Mouse (Mus musculus): Measurements from ENCODE around the gene Fgf22. TPM values are rescaled to one million over a fixed set of nuclear protein-coding genes. Genes with fewer than 3 reads are reported as not detected.
A peak's percentile ranks its signal among the peaks of the same experiment; 100 is the strongest.

Fgf22 gene
- 0.12 and 0.14 TPM in 2 replicates for polyA plus RNA-seq (2015; fragmentation: Nextera tagmentation; extraction: Ambion mirVana)

DNA sequence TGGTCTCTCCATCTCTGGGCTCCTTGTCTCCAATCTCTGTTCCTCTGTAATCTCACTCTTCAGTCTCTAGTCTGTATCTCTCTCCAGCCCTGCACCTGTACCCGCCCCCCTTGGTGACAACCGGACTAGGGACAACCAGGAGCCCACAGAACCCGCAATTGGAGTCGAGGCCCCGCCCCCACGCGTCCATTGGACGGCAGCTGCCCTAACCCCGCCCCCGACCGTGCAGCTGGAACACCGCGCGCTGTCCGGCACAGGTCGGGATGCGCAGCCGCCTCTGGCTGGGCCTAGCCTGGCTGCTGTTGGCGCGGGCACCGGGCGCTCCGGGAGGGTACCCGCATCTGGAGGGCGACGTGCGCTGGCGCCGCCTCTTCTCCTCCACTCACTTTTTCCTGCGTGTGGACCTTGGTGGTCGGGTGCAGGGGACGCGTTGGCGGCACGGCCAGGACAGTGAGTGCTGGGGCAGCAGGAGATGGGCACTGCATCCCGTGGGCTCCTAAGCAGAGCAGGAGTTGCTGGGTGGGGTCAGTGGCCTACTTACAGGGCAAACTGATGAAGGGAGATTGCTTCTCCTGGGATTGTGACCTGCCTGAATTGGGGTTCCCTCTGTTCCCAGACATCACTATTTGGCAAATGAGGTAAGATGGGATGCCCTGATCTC is at the start of gene Fgf22:
Gene Fgf22 (plus strand): TSS at position 221 of the 661 bp plus-strand sequence.
- peaks cover 10% of the 10 kb centered on the region; the same call in 1 of the 2 replicates for H3K4me1 ChIP-seq
- no peaks in the 10 kb centered on the region for H3K9me3 ChIP-seq (replicated peaks)
- under 1% methylated on average over 36 of the region's 36 CpGs for WGBS
- peak; percentile 91 for ATAC-seq (replicated peaks; ENCODE audit: low FRiP score)
- peak within 1 kb of the TSS; percentile 17 for H3K9ac ChIP-seq
- peak within 1 kb of the TSS; percentile 36 for H3K4me3 ChIP-seq (replicated peaks)
- H3K4me2 ChIP-seq = peak within 1 kb of the TSS; percentile 76
- no peak within 1 kb of the TSS for H3K27ac ChIP-seq
- peaks cover 41% of the 10 kb centered on the region for H3K36me3 ChIP-seq
- H3K27me3 ChIP-seq = no peaks in the 10 kb centered on the region

DNA sequence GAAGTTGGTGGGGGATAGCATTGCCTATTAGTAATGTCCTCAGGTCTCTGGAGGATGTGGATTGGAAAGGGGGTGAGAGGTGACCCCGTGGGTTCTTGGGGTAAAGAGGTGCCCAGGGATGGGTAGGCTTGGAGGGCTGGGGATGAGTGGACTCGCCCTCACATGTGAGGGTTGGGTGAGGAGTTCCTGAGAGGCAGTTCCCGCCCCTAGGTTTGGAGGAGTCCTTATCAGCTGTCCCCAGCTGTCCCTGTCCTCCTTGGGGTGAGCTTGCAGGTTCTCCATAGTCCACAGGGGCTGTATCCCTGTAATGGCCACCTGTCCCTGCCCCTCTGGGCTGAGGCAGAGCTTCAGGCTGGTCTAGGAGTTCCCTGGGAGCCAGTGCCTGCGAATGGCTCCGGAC is 48.9 kb upstream of the Fgf22 start:
- Histone ChIP-seq H3K36me3 (peaks cover 45% of the 10 kb centered on the region), H3K4me3 (replicated peaks) (peak overlapping the region; percentile 82), H3K27me3 (no peaks in the 10 kb centered on the region), H3K4me1 (peaks cover 47% of the 10 kb centered on the region), H3K9me3 (replicated peaks) (no peaks in the 10 kb centered on the region), H3K4me2 (peak overlapping the region; percentile 86), H3K27ac (no peak overlapping the region), H3K9ac (peak overlapping the region; percentile 91; the same call in 1 of the 2 replicates)
- WGBS = 89% methylated on average over 5 of the region's 5 CpGs
- ATAC-seq (replicated peaks; ENCODE audit: low FRiP score) = no peak

DNA sequence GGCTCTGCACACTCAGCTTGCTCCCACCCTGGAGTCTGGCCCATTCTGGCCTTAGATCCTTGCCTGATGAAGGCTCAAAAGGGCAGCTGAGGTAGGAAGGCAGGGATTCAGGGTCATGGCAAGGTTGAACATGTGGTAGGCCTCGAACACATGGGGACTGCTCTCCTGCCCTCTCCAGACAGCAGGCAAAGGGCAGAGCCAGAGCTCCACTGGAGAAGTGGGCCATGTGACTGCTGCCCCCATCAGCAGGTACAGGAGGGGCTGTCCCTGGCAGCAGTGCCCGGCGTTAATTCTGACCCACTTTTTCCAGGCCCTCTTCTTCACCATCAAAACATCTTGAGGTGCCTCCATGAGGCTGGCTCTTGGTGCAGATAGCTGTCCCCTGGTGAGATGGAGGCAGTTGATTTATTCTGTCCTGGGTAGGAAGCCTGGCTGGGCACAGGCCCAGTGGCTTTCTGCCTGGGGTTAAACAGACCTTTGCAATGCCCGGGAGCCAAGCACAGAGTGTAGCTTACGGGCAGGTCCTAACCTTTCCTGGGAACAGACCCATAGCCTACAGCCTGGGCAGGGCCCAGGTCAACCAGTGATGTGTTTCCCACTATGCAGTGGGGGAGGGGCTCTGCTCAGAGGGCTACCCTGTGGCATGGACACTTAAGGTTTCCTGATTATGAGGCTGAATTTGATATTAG is 48.3 kb upstream of the Fgf22 start:
- ATAC-seq (replicated peaks; ENCODE audit: low FRiP score) = no peak
- Histone ChIP-seq H3K27me3 (no peaks in the 10 kb centered on the region), H3K9me3 (replicated peaks) (no peaks in the 10 kb centered on the region), H3K27ac (no peak overlapping the region), H3K9ac (peak overlapping the region; percentile 91; the same call in 1 of the 2 replicates), H3K36me3 (peaks cover 51% of the 10 kb centered on the region), H3K4me3 (replicated peaks) (peak overlapping the region; percentile 82), H3K4me2 (peak overlapping the region; percentile 86), H3K4me1 (peaks cover 41% of the 10 kb centered on the region)
- 71% methylated on average over 5 of the region's 5 CpGs for whole genome bisulfite sequencing

DNA sequence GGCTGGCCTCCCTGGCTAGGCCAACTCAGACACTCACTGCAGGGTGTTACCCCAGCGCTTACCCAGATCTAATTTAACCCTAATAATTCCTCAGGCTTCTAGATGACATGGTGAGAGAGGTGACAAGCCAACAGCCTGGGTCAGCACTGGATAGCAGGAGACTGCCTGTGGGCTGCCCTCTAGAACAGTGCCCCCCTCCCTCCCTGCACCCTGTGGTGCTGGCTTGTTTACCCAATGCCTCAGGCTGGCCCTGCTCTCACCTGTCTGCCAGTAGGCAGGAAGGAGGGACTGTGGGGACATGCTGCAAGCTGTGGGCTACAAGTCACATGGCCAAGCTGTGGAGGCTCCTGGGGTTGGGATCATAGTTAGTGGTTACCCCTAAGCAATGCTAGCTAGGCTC is 47.7 kb upstream of the Fgf22 start:
- Histone ChIP-seq H3K4me3 (replicated peaks) (no peak overlapping the region), H3K4me2 (no peak overlapping the region)
- ATAC-seq (replicated peaks; ENCODE audit: low FRiP score) = no peak

DNA sequence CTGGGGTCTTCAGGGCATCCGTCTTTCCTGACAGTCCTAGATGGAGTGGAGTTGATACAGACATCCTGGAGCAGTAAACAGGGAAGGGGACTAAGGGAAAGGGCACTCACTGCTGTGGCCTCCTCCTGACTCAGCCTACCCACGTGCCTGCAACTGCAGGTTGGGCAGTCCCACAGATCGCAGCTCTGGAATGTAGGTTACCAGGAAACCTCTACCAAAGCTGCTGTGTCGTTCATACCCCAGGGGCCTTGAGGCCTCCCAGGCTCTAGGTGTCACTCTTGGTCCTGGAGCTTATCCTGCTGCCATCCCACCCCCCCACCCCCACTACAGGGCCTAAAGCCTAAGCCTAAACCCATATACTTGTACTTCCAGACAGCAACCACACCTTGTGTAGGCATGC is 47.1 kb upstream of the Fgf22 start:
- H3K27ac ChIP-seq = no peak overlapping the region

More for the DNA sequence above, 47.7 kb upstream of the Fgf22 start:
- 90% methylated on average over 1 of the region's 1 CpGs for WGBS
- Histone ChIP-seq H3K27ac (no peak overlapping the region), H3K9ac (0 out of 2 replicates have a peak overlapping the region, but pooled peaks have one; percentile 11), H3K9me3 (replicated peaks) (no peaks in the 10 kb centered on the region), H3K36me3 (peaks cover 57% of the 10 kb centered on the region), H3K27me3 (no peaks in the 10 kb centered on the region), H3K4me1 (peaks cover 39% of the 10 kb centered on the region)

DNA sequence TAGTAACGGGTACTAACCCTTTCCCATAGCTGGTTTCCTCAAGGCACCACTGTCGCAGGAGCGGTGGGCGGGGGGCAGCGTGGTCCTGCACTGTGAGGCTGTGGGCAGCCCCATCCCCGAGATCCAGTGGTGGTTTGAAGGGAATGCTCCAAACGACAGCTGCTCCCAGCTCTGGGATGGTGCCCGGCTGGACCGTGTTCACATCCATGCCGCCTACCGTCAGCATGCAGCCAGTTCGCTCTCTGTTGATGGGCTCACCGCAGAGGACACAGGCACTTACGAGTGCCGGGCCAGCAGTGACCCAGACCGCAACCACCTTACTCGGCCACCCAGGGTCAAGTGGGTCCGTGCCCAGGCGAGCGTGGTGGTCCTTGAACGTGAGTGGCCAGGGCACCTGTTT is 46.2 kb upstream of the Fgf22 start:
- Histone ChIP-seq H3K27ac (no peak overlapping the region), H3K4me2 (no peak overlapping the region), H3K9ac (no peak overlapping the region), H3K36me3 (peaks cover 58% of the 10 kb centered on the region), H3K4me3 (replicated peaks) (no peak overlapping the region), H3K9me3 (replicated peaks) (no peaks in the 10 kb centered on the region), H3K4me1 (peaks cover 37% of the 10 kb centered on the region), H3K27me3 (no peaks in the 10 kb centered on the region)
- WGBS = 90% methylated on average over 21 of the region's 21 CpGs
- no peak for ATAC-seq (replicated peaks; ENCODE audit: low FRiP score)

More for the DNA sequence above, 47.1 kb upstream of the Fgf22 start:
- Histone ChIP-seq H3K9me3 (replicated peaks) (no peaks in the 10 kb centered on the region), H3K36me3 (peaks cover 58% of the 10 kb centered on the region), H3K4me2 (no peak overlapping the region), H3K4me3 (replicated peaks) (no peak overlapping the region), H3K27me3 (no peaks in the 10 kb centered on the region), H3K9ac (0 out of 2 replicates have a peak overlapping the region, but pooled peaks have one; percentile 11), H3K4me1 (peaks cover 39% of the 10 kb centered on the region)
- WGBS = 68% methylated on average over 4 of the region's 4 CpGs
- no peak for ATAC-seq (replicated peaks; ENCODE audit: low FRiP score)

DNA sequence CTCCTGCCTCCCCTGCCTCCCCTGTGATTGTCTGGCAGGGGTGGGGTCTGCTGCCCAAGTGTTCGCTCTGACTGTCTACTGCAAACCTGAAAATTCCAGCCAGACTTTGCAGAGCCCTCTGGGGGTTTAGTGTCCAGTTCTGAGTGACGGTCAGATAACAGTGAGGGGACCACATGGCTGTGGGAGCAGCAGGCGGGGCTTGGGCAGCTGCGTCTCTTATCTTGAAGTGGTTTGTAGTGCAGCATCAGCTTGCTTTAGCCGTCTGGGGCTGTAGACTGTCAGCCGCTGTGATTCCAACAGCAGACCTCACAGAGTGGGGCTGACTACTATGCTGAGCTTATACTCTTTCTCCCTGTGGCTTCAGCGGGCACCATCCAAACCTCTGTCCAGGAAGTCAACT is 45.6 kb upstream of the Fgf22 start:
- Histone ChIP-seq H3K4me2 (no peak overlapping the region), H3K27me3 (peaks cover 6% of the 10 kb centered on the region; the same call in 1 of the 2 replicates), H3K27ac (no peak overlapping the region), H3K4me3 (replicated peaks) (no peak overlapping the region), H3K9me3 (replicated peaks) (no peaks in the 10 kb centered on the region), H3K9ac (no peak overlapping the region), H3K4me1 (peaks cover 34% of the 10 kb centered on the region), H3K36me3 (peaks cover 58% of the 10 kb centered on the region)
- whole genome bisulfite sequencing = 77% methylated on average over 7 of the region's 7 CpGs
- no peak for ATAC-seq (replicated peaks; ENCODE audit: low FRiP score)

DNA sequence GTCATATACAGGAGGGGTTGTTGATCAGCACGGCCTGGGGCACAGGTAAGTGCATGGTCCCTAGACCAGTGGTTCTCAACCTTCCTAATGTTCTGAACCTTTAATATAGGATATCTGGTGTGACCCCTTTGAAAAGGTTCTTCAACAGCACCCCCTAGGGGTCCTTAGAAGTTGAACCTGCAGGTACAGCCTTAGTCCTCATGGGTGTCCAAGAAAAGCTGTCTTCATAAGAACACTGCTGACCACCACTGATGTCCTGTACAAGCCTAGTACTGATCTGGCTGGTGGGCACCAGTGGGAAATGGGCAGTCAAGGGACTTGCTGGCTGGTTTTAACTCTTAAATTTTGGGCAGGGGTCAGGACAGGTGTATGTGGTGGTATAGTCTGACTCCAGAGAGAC is 42.8 kb upstream of the Fgf22 start:
- 82% methylated on average over 1 of the region's 1 CpGs for WGBS
- no peak overlapping the region for H3K27ac ChIP-seq
- H3K4me3 ChIP-seq (replicated peaks) = no peak overlapping the region
- H3K27me3 ChIP-seq = peaks cover 33% of the 10 kb centered on the region
- no peaks in the 10 kb centered on the region for H3K9me3 ChIP-seq (replicated peaks)
- peaks cover 22% of the 10 kb centered on the region for H3K4me1 ChIP-seq
- no peak overlapping the region for H3K4me2 ChIP-seq
- ATAC-seq (replicated peaks; ENCODE audit: low FRiP score) = peak; percentile 9; the same call in 1 of the 2 replicates
- H3K9ac ChIP-seq = no peak overlapping the region
- peaks cover 49% of the 10 kb centered on the region for H3K36me3 ChIP-seq

DNA sequence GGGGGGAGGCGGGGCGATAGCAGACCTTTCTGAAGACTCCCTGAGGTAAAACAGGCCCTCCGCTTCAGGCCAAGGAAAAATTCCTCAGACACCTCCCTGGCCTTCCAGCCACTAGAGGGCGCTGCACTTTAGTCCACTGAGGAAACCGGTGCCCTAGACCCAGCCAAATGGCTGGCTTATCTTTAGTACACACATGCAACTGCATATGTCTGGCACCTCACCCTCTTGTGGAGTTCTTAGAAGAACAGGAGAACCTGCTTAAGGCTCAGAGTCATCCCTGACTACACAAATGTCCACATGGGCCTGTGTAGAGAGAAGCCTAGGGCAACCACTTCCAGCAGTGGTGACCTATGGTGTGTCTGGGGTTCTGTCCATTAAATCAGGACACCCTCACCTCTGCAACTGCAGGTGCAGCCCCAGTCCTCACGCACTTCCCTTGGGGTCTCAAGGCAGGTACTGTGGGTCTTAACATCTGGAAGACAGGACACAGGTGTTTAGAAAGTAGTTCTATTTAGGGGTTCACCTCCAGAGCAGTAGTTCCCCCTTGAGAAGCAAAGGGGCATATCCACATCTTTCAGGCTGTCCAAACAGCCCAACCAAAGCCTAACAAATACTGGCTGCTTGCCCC is 42.3 kb upstream of the Fgf22 start:
- WGBS = 14% methylated on average over 5 of the region's 6 CpGs
- no peak overlapping the region for H3K4me3 ChIP-seq (replicated peaks)
- no peaks in the 10 kb centered on the region for H3K9me3 ChIP-seq (replicated peaks)
- no peak overlapping the region for H3K27ac ChIP-seq
- peaks cover 22% of the 10 kb centered on the region for H3K4me1 ChIP-seq
- no peak overlapping the region for H3K9ac ChIP-seq
- no peak overlapping the region for H3K4me2 ChIP-seq
- peak; percentile 28; the same call in 1 of the 2 replicates for ATAC-seq (replicated peaks; ENCODE audit: low FRiP score)
- peaks cover 39% of the 10 kb centered on the region for H3K27me3 ChIP-seq
- peaks cover 45% of the 10 kb centered on the region for H3K36me3 ChIP-seq

DNA sequence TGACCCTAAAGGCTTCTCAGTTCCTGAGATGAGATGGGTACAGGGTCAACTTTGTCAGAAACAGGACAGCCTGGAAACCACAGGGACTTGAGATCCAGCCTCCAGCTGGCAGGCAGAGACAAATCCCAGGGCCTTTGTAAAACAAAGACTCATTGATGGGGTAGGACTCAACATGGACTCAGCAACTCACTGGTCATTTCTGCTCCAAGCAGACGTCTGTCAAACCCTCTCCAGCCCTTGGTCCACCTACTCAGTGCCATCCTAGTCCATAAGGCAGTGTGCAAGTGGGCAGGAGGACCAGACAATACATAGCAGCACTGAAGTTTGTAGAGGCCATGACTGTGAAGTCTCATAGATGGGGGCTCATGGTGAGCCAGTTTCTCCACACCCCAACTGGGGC is 41.7 kb upstream of the Fgf22 start:
- Histone ChIP-seq H3K27ac (no peak overlapping the region), H3K36me3 (peaks cover 39% of the 10 kb centered on the region), H3K4me2 (no peak overlapping the region), H3K9me3 (replicated peaks) (no peaks in the 10 kb centered on the region), H3K27me3 (peaks cover 44% of the 10 kb centered on the region), H3K4me3 (replicated peaks) (no peak overlapping the region), H3K9ac (no peak overlapping the region), H3K4me1 (peaks cover 23% of the 10 kb centered on the region)
- ATAC-seq (replicated peaks; ENCODE audit: low FRiP score) = no peak
- WGBS = 40% methylated on average over 1 of the region's 1 CpGs

DNA sequence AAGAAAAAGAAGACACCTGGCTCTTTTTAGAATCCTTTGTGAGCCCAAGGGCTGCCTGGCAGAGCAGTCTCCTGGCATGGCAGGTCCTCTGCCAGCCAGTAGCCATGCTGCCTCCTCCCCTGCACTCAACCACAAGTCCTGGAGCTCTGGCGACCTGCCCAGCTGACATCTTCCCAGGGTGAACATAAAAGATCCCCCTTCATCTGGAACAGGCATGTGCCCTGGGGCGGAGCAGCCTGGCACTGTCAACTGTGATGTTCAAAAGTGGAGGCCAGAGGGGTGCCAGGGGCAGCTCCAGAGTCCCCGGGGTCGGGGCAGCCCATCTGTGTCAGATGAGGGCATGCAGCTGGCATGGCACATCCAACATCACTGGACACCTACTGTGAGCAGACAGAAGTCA is 39.9 kb upstream of the Fgf22 start:
- no peak overlapping the region for H3K27ac ChIP-seq
- no peak overlapping the region for H3K9ac ChIP-seq
- 63% methylated on average over 4 of the region's 4 CpGs for WGBS
- H3K36me3 ChIP-seq = peaks cover 22% of the 10 kb centered on the region
- no peak for ATAC-seq (replicated peaks; ENCODE audit: low FRiP score)
- no peak overlapping the region for H3K4me2 ChIP-seq
- no peaks in the 10 kb centered on the region for H3K9me3 ChIP-seq (replicated peaks)
- peaks cover 63% of the 10 kb centered on the region for H3K27me3 ChIP-seq
- no peak overlapping the region for H3K4me3 ChIP-seq (replicated peaks)
- H3K4me1 ChIP-seq = peaks cover 19% of the 10 kb centered on the region

Data from kidney, embryonic 15.5 days (tissue).